Mouse (Mus musculus) olfactory bulb, adult 2 months (tissue): Measurements from ENCODE around the gene Smg6.

Source experiments
- CTCF ChIP-seq: fragments of 200-500 bp; IDR thresholded peaks from 2 replicates; pipeline ENCODE4 v1.5.1; 2012; ENCODE audit warnings: low read depth, mild to moderate bottlenecking, low read length, moderate library complexity; ENCODE audit not compliant: insufficient read depth
- POLR2A ChIP-seq: fragments of 200-500 bp; IDR thresholded peaks from 2 replicates; pipeline ENCODE4 v1.6.1; 2012; ENCODE audit warnings: mild to moderate bottlenecking, low read depth, low read length, moderate library complexity; ENCODE audit not compliant: insufficient read depth

DNA sequence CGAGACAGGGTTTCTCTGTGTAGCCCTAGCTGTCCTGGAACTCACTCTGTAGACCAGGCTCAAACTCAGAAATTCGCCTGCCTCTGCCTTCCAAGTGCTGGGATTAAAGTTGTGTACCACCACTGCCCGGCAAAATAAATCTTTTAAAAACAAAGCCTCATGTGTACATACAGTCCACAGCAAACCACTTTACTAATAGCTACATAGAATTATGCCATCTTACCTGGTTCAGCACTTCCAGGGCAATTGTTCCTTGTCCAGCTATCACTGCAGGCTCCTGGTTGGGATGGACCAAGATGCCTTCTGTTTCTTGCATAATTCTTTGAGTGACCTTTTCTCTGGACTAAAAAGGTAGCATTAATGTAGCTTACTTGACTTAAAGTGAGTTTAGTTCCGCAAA lies 15.6 kb upstream of the Smg6 start:
- TF ChIP-seq CTCF (no peak), POLR2A (no peak)
